Mouse (Mus musculus): ENCODE results near the gene Fahd2a.

DNA sequence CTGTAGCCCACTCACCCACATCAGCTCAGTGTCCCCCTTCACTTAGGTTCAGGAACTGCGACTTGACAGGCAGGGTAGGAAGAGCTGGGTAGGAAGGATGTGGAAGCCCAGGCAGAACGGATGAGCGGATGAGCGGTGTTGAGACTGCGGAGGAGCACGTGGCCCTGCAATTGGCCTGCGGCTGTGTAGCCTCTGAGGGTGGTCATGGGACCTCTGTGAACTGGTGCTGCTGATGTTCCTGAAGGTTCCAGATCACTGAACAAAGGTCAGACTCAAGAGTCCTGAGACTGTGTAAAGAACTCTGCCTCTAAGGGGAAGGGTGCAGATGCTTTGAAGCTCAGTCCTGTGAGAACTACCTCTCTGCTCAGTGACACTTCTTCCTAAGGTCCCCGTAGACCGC lies 8.8 kb upstream of the Fahd2a start:
- TF ChIP-seq EP300 (IDR thresholded peaks at IDR 0.05; ENCODE audit: low read depth) (no peak), CTCF (IDR thresholded peaks at IDR 0.05; ENCODE audit: low read depth) (no peak)

All from heart, postnatal 0 days (tissue).